Mouse (Mus musculus) ZHBTc4 (cell line): ENCODE results near the gene Notch2.

Experiments used
- DNase-seq: peaks from one replicate; pipeline ENCODE4 v3.0.0-alpha.2; 2011; ENCODE audit warnings: low read depth, low spot score

The Notch2 gene

DNA sequence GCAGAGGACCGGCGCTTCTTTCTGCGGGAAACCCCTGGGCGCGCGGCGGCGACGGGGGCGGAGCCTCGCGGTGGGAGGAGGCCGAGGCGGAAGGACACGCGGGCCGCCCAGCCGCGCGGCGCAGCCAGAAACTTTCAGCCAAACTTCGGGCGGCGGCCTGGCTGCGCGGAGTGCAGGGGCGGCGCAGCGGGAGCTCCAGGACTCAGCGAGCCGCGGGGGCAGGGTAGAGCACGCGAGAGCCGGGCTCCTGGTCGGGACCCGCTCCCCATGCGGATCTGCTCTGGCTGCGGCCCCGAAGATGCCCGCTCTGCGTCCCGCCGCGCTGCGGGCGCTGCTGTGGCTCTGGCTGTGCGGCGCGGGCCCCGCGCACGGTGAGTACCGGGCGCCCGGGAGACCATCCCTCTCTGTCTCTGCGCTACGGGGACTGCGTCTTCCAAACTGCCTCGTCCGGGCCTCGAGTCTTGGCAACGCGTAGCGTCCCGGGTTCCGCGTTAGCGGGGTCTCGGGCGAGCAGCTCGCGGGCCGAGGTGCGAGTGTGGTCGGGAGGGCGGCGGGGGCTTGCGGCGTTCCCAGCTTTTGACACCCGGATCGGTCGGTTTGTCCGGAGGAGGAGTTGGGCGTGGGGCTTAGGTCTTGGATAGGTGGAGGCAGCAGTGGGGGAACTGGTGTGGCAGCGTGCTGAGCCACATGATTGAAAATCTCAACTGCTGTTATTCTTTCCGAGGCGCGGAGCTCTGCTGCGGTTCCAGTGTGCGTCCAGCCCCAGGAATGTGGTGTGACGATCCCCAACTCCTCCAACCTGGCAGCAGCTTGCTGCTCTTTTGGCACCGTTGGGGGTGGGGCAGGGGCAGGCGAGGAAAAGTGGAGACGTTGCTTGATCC is at the start of gene Notch2:
TSS of gene Notch2 (plus strand) at position 127 of the 881 bp plus-strand sequence.
- peak; percentile 98 for DNase-seq

GRCm38 (mm10) chr3:97964878-97965353 is 48.4 kb upstream of the Notch2 start:
- DNase-seq: no peak

DNA sequence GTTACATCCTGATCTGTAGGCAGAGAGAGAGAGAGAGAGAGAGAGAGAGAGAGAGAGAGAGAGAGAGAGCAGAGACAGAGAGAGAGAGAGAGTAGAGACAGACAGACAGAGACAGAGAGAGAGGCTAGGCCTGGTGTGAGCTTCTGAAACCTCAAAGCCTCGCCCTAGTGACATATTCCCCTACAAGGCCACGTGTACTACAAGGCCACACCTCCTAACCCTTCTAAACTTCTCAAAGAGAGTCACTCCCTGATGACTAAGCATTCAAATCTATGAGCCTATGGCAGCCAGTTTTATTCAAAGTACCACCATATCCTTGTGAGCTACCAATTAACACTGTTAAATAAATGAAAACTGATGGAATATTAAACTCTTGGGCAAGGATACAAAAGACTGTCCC is 45.7 kb upstream of the Notch2 start:
- no peak for DNase-seq

- no peak for DNase-seq
Measured at GRCm38 (mm10) chr3:97968191-97968590, 45.1 kb upstream of the Notch2 start.

GRCm38 (mm10) chr3:97969019-97969418 is 44.3 kb upstream of the Notch2 start:
- no peak for DNase-seq

DNA sequence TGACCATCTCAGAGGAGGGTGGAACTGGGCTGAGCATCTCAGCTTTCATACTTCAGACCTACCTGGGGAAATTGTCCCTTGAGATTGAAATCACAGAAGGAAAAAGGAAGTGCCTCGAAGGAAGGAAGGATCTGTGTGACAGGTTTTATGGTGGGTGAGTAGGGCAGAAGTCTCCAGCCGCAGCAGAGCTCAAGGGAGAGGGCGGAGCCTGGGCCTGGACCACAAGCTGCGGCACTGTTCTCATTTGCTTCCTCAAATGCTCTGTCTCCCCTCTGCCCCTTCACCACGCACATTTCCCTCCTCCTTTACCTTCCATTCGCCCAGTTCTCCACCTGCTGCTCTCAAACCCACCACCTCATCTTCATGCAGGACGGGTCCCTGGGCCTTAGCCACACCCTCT is 42.2 kb upstream of the Notch2 start:
- peak; percentile 19 for DNase-seq

- no peak for DNase-seq
Measured at GRCm38 (mm10) chr3:97972200-97972599, 41.1 kb upstream of the Notch2 start.

DNA sequence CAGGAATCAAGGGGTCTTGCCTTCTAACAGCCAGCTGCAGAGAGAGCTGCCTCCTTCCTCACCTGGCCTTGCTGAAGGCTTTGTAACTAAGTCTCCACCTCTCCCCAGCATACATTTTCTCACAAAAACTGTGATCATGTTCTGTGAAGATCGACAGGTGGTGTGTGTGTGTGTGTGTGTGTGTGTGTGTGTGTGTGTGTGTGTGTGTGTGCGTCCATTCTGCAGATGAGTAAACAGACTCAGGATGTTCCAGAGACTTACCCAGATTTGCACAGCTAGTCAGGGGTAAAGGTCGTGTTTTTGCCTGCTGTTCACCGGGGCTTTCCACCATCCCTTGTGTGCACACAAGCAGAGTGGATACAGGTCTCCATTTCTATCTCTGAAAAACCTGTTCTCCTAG is 40.6 kb upstream of the Notch2 start:
- no peak for DNase-seq

- no peak for DNase-seq
Measured at GRCm38 (mm10) chr3:97973306-97973705, 40.0 kb upstream of the Notch2 start.

- no peak for DNase-seq
Measured at GRCm38 (mm10) chr3:97974197-97974770, 39.0 kb upstream of the Notch2 start.

GRCm38 (mm10) chr3:97976706-97977105 is 36.6 kb upstream of the Notch2 start:
- DNase-seq: no peak

GRCm38 (mm10) chr3:97978710-97979109 is 34.6 kb upstream of the Notch2 start:
- DNase-seq: no peak

- DNase-seq: no peak
Measured at GRCm38 (mm10) chr3:97980683-97981327, 32.5 kb upstream of the Notch2 start.

- DNase-seq: no peak
Measured at GRCm38 (mm10) chr3:97981376-97981906, 31.9 kb upstream of the Notch2 start.

GRCm38 (mm10) chr3:97984870-97985506 is 28.3 kb upstream of the Notch2 start:
- DNase-seq: no peak

- DNase-seq: no peak
Measured at GRCm38 (mm10) chr3:97985691-97986090, 27.6 kb upstream of the Notch2 start.

DNA sequence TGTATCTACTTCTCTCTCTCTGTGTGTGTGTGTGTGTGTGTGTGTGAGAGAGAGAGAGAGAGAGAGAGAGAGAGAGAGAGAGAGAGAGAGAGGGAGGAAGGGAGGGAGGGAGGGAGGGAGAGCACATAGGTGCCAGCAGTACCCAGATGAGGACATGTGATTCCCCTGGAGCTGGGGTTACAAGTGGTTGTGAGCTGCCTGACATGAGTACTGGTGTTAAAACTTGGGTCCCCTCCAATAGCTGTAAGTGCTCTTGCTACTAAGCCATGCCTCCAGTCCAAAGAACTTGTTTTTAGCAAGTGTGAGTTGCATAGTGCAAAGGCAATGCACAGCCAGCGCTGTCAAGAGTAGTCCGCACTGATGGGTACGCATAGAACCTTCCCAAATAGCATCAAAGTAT is 26.2 kb upstream of the Notch2 start:
- no peak for DNase-seq

- no peak for DNase-seq
Measured at GRCm38 (mm10) chr3:97988756-97989155, 24.6 kb upstream of the Notch2 start.

- DNase-seq: no peak
Measured at GRCm38 (mm10) chr3:97990576-97990975, 22.8 kb upstream of the Notch2 start.

- no peak for DNase-seq
Measured at GRCm38 (mm10) chr3:97992289-97992688, 21.0 kb upstream of the Notch2 start.

DNA sequence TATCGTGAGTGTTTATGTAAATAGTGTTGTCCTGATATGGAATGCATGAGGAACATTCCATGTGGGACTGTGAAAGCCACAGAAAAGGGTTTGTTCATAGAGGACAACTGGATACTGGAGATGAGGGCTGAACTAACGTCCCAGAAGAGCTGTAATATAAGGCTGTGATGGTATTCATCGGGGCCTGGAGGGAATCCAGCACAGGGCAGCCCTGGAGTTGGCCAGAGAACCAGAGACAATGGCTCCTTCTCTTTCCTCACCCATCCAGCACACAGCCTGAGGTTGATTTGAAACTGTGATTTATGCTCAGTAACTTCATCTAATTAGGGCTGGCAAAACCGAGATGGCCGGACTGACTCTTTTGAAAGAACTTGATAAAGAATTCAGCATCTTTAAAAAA is 20.1 kb upstream of the Notch2 start:
- DNase-seq: no peak
